Mouse (Mus musculus) CH12.LX (cell line): ENCODE data around the gene Miga2.

Experiments used
- CTCF ChIP-seq, 2 experiments: IDR thresholded peaks in 1 of 2; conservative IDR thresholded peaks in 1 of 2; 2 replicates each; pipeline ENCODE4 v1.5.1; 2011 to 2012; ENCODE audit warnings: low read depth in 2 of 2, low read length in 2 of 2, improper control_type of control experiment in 1 of 2, inconsistent platforms in 1 of 2, mild to moderate bottlenecking in 1 of 2, moderate library complexity in 1 of 2
- EP300 ChIP-seq: IDR thresholded peaks from 2 replicates; pipeline ENCODE4 v1.6.1; 2011; ENCODE audit warnings: low read length, improper control_type of control experiment
- JUND ChIP-seq: conservative IDR thresholded peaks from 2 replicates; pipeline ENCODE4 v1.6.1; 2011; ENCODE audit warnings: low read depth, low read length, improper control_type of control experiment
- MXI1 ChIP-seq: IDR thresholded peaks from 2 replicates; pipeline ENCODE4 v1.6.1; 2011; ENCODE audit warnings: mild to moderate bottlenecking, low read depth, low read length, improper control_type of control experiment
- POLR2A ChIP-seq: IDR thresholded peaks from 2 replicates; pipeline ENCODE4 v1.6.1; 2011; ENCODE audit warnings: low read depth, mild to moderate bottlenecking, improper control_type of control experiment, low read length
- RCOR1 ChIP-seq: conservative IDR thresholded peaks from 2 replicates; pipeline ENCODE4 v1.6.1; 2012; ENCODE audit warnings: low read depth, mild to moderate bottlenecking, inconsistent platforms, low read length, improper control_type of control experiment
- TBP ChIP-seq: conservative IDR thresholded peaks from 2 replicates; pipeline ENCODE4 v1.6.1; 2011; ENCODE audit warnings: low read depth, low read length, improper control_type of control experiment

- no peak for TF ChIP-seq TBP
- no peak for TF ChIP-seq CTCF (conservative IDR thresholded peaks at IDR 0.05 in 1 of 2, IDR thresholded peaks at IDR 0.05 in 1 of 2; ENCODE audit: low read depth in 2 of 2, low read length in 2 of 2)
- TF ChIP-seq EP300, result no peak
- no peak for TF ChIP-seq RCOR1
- TF ChIP-seq JUND, result no peak
- no peak for TF ChIP-seq POLR2A
- no peak for TF ChIP-seq MXI1
Observed at GRCm38 (mm10) chr2:30356906-30357305, 7.1 kb upstream of the Miga2 start.
